Mouse (Mus musculus) layer of hippocampus, adult 9-10 months (tissue): ENCODE results near the gene Ptpn6.
"Not testable (repeated sequence)": the region's sequence is repeated elsewhere in the genome, so short reads cannot be mapped to it uniquely, and the experiment has no call there.

Experiments
- DNase-seq: peaks from one replicate; pipeline ENCODE4 v3.0.0; 2022; ENCODE audit warnings: low spot score

Gene Ptpn6

DNA sequence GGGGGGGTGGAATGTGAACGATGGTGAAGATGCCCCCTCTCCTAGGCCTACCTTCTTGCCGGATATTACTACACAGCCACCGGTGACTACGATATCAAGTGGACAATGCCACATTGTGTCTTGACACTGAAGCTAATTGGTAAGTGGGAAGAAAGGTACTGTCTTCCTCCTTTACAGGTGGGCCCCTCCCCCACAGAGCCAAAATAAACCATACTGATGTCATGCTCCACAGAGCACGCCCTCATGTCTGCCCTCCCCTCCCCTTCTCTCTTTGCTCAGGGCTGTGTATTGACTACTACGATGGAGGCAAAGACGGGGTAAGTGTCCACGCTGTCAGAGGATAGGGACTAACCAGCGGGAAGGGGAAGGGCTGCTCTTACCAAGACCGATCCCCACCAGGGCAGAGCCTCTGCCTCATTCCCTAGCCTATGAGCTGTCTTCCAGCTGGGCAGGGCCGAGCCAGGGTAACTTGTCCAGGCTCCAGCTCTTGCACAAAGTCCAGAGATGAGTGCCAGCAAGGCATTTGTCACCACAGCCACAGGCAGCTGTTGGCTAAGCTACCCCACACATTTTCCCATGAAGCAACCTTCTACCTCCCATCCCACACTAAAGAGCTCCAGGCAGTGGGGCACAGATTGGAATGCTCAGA lies 38.4 kb downstream of the Ptpn6 start:
- no peak for DNase-seq

DNA sequence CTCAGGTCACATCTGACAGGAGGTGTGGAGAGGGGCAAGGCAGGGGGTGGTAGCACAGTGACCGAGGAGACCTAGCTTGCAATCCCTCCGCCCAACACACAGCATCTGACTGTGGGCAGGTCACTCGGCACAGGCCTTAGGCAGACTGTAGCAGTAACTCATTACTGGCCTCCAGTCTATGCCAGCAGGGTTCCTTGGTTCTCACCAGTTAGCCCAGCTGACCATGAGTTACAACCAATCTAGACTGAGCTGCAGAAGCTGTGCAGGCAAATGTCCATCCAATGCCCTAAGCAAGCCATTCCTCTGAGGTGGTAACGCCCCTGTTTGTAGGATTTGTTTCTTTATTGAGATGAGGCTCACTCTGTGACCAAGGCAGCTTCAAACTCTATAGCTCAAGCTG lies 39.1 kb downstream of the Ptpn6 start:
- DNase-seq = no peak

GRCm38 (mm10) chr6:124698751-124699150 lies 39.8 kb downstream of the Ptpn6 start:
- no peak for DNase-seq

GRCm38 (mm10) chr6:124696441-124697150 lies 41.9 kb downstream of the Ptpn6 start:
- no peak for DNase-seq

- no peak for DNase-seq
Measured at GRCm38 (mm10) chr6:124694166-124694955, 44.2 kb downstream of the Ptpn6 start.

- DNase-seq = no peak
Measured at GRCm38 (mm10) chr6:124693243-124693981, 45.1 kb downstream of the Ptpn6 start.

DNA sequence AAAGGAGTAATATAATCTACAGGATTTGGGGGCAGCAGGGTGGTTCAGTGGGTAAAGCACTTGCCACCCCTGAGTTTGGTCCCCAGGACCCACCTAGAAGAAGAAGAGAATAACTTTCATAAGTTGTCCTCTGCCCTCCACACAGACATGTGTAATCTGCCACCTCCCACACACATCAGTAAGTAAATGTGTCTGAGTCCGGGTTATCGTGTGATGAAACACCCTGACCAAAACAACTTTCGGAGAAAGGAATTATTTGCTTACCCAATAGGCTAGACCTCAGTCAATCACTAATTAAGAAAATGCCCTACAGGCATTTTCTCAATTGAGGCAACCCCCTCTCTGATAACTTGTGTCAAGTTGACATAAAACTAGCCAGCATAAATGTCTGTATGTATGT lies 48.0 kb downstream of the Ptpn6 start:
- DNase-seq = no peak

DNA sequence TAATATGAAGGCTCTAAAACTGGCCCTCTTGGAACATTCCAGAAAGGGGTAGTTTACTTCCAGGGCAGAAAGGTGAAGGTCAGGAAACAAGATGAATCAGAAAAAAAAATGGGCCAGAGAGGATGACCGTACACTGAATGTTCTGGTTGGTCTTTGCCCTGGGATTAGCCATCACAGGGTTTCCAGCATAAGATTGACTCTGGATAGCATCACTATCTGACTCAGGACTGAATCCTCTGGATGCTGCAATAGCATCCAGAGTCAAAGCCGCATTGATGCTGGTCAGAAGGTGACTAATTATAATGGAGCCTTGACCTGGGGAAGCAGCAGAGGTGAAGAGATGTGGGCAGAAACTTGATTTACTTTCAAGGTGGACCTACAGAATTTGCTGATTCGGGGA lies 49.5 kb downstream of the Ptpn6 start:
- DNase-seq = no peak

- no peak for DNase-seq
Measured at GRCm38 (mm10) chr6:124688151-124688758, 50.3 kb downstream of the Ptpn6 start.

DNA sequence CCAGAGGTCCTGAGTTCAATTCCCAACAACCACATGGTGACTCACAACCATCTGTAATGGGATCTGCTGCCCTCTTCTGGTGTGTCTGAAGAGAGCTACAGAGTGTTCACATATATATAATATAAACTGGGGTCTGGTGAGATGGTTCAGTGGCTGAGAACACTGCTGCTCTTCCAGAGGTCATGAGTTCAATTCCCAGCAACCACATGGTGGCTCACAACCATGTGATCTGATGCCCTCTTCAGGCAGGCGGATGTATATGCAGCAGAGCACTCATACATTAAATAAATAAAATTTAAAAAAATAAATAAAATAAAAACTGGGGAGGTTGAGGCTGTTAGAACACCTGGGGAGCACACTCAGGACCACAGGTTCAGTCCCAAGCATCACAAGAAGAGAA lies 51.9 kb downstream of the Ptpn6 start:
- not testable (repeated sequence) for DNase-seq

- DNase-seq = no peak
Measured at GRCm38 (mm10) chr6:124685606-124686386, 52.7 kb downstream of the Ptpn6 start.

DNA sequence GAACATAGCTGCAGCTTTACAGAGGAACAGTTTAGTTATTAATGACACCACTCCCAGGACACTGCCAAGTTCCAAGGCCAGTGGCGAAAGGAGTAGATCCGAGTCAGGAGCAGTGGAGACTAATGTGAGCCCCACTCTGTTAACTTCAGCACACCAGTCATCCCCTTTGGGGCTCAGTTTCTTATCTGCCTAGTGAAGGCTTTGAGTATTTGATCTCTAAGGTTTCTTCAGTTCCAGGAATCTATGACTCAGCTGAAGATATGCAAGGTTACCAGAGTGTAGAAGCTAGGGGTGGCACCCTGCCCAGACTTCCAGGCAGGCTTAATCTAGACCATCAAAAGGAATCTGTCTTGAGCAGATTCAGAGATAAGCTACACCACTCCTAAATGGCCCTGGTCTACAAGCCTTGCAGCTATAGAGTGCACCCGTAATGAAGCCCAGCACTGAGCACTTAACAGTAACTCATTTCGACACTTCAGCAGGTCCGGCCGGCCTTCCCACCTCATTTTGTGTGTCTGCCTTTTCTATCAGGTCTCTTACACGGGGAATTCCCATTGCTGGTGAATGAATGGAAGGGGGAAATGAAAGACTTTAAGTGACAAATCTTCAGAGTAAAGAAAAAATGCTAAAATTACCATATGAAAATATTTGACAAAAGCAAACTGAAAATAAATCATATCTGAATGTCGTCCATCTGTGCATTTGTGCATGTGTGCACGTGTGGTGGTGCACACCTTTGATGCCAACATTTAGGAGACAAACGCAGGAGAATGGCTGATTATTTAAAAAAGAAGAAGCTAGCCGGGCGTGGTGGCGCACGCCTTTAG lies 54.7 kb downstream of the Ptpn6 start:
- no peak for DNase-seq

DNA sequence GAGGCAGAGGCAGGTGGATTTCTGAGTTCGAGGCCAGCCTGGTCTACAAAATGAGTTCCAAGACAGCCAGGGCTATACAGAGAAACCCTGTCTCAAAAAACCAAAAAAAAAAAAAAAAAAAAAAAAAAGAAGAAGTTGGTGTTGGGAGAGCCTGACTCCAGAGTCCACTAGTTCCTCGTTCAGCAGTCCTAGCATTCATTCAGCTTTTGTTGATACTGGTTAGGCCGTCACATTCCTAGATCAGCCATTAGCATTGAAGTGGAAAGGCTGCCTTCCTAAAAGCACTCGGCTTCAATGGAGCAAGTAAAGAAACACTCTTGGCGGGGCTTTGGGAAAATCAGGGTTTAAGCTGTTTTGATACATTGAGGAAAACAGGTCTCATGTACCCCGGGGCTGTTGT lies 56.2 kb downstream of the Ptpn6 start:
- DNase-seq = not testable (repeated sequence)

- DNase-seq = no peak
Measured at GRCm38 (mm10) chr6:124679486-124679885, 59.0 kb downstream of the Ptpn6 start.

DNA sequence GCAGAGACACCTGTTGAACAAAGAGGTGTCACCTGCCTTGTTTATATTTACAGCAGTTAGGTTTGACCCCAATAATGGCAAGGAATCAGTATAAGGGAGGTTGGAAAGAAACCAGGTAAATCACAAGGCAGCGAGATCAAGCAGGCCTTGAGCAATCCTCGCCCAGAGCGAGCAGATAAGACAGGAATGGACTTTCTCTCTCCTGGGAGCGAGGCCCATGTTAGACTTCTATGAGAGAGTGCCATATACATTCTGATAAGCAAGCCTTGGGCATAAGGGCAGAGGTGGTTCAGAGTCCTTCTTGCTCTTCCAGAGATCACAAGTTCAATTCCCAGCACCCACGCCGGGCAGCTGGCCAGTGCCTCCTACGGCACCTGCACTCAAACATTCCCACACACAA lies 59.7 kb downstream of the Ptpn6 start:
- DNase-seq = no peak

DNA sequence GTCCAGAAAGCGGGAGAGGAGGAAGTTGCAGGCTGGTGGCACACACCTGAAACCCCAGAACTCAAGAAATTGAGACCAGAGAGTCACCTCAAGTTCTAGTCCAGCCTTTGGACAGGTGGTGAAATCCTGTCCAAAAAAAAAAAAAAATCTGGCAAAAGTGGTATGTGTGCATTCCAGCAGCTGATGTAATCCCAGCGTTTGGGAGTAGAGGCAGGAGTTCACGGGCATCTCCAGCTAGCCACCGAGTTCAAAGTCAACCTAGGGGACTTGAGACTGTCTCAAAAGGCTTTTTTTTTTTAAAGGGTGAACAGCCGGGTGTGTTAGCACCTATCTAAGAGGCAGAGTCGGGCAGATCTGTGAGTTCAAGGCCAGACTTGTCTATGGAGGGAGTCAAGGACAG lies 62.3 kb downstream of the Ptpn6 start:
- no peak for DNase-seq

DNA sequence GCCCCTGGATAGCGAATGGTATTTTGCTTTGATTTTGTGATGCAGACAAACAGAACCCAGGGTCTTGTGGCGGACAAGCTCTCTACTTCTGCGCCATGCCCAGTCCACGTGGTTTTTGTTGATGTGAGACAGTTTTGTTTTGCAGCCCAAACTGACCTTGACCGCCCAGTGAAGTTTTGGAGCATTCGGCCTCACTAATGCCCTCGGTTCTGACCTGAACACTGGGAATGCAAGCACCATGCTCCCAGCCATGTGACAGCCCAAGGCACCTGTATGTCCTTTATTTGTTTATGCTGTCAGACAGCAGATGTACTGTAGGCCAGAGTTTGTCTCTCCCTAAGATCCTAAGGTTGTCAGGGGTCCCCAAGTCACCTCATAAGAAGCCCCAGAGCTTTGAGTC lies 63.9 kb downstream of the Ptpn6 start:
- no peak for DNase-seq

GRCm38 (mm10) chr6:124673619-124674018 lies 64.9 kb downstream of the Ptpn6 start:
- DNase-seq = no peak

DNA sequence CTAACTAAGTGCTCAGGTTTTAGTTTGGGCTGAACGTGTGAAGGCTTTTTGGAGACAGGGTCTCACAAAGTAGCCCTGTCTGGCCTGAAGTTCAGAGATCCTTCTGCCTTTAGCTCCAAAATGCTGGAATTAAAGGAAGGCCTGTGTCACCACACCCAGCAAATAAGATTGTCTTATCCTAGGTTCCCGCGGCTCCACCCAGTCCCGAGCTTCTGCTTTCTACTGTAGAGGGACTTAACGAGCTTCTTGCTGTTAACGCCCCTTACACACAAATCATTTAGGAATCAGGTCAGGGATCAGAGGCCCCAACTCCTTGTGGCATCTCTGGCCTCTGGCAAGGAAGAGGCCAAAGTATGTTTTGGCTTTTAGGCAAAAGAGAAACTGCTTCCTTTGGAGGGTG lies 66.4 kb downstream of the Ptpn6 start:
- DNase-seq = no peak
